Mouse (Mus musculus) liver, embryonic 14.5 days (tissue): ENCODE results near the gene Elovl6. TPM values are rescaled to one million over a fixed set of nuclear protein-coding genes. Genes with fewer than 3 reads are reported as not detected.

ENCODE experiments used
- ATAC-seq: fragments of 200-750 bp; cut with Nextera tagmentation; 2 replicates; pipeline ENCODE4 v1.8.0; 2017; ENCODE audit warnings: moderate number of reproducible peaks, mild to moderate bottlenecking, moderate library complexity; ENCODE audit not compliant: insufficient read depth
- DNase-seq, 3 experiments: peaks; one replicate each; pipeline ENCODE4 v3.0.0-alpha.2; 2012 to 2013; ENCODE audit warnings: low read depth in 3 of 3, low spot score in 3 of 3
- H3K27ac ChIP-seq: fragments of 300-500 bp; sonication (generic); 2 replicates; pipeline ENCODE4 v1.5.1; 2014; ENCODE audit warnings: moderate library complexity, mild to moderate bottlenecking, control low read depth, inconsistent platforms
- H3K27me3 ChIP-seq: fragments of 300-500 bp; sonication (generic); 2 replicates; pipeline ENCODE4 v1.6.1; 2014; ENCODE audit warnings: mild to moderate bottlenecking, low read length, moderate library complexity; ENCODE audit not compliant: control insufficient read depth, insufficient read depth
- H3K36me3 ChIP-seq: fragments of 300-500 bp; sonication (generic); replicated peaks from 2 replicates; pipeline ENCODE4 v1.6.1; 2014; ENCODE audit warnings: low read depth; ENCODE audit not compliant: control insufficient read depth, insufficient read depth
- H3K4me1 ChIP-seq, 2 experiments: fragments of 200-500 bp in 1 of 2; fragments of 300-500 bp in 1 of 2; sonication (generic) in 1 of 2; replicated peaks; 2 replicates each; pipeline ENCODE4 v1.6.1; 2012 to 2014; ENCODE audit warnings: antibody characterized with exemption in 1 of 2, inconsistent platforms in 1 of 2, low read length in 1 of 2; ENCODE audit not compliant: control insufficient read depth in 2 of 2, insufficient read depth in 2 of 2
- H3K4me2 ChIP-seq: fragments of 300-500 bp; sonication (generic); 2 replicates; pipeline ENCODE4 v1.6.1; 2014; ENCODE audit warnings: low read depth, mild to moderate bottlenecking, control low read depth, moderate library complexity
- H3K4me3 ChIP-seq, 2 experiments: fragments of 200-500 bp in 1 of 2; fragments of 300-500 bp in 1 of 2; sonication (generic) in 1 of 2; 2 replicates each; pipeline ENCODE4 v1.5.1; 2012 to 2014; ENCODE audit warnings: low read depth in 2 of 2, low read length in 2 of 2, mild to moderate bottlenecking in 2 of 2, control low read depth in 1 of 2, inconsistent platforms in 1 of 2, moderate library complexity in 1 of 2; ENCODE audit not compliant: insufficient read depth in 1 of 2
- H3K9ac ChIP-seq: fragments of 300-500 bp; sonication (generic); replicated peaks from 2 replicates; pipeline ENCODE4 v1.6.1; 2014; ENCODE audit warnings: mild to moderate bottlenecking, control low read depth, moderate library complexity
- H3K9me3 ChIP-seq: fragments of 300-500 bp; sonication (generic); 2 replicates; pipeline ENCODE4 v1.6.1; 2016; ENCODE audit warnings: low read length, mixed read lengths; ENCODE audit not compliant: control insufficient read depth
- CTCF ChIP-seq: IDR thresholded peaks from 2 replicates; pipeline ENCODE4 v1.5.1; 2016; ENCODE audit warnings: antibody characterized with exemption, low read depth, control low read depth
- EP300 ChIP-seq: IDR thresholded peaks from 2 replicates; pipeline ENCODE4 v1.6.1; 2016; ENCODE audit warnings: antibody characterized with exemption, low read depth
- WGBS: fragments of 180-500 bp; shearing (Covaris S2); extraction: QIAGEN DNeasy Blood & Tissue Kit; methylation state at CpG from one replicate; pipeline ENCODE4 v1.1.7; 2014; ENCODE audit not compliant: insufficient replicate concordance; 5-methylcytosine and 5-hydroxymethylcytosine counted together
- polyA plus RNA-seq, 2 experiments: library from polyadenylated mRNA; depleted of rRNA in 1 of 2; stranded (reverse) in 1 of 2; unstranded in 1 of 2; fragments of >200 nt; fragmentation: Nextera tagmentation in 1 of 2; extraction: Ambion mirVana in 1 of 2; gene quantifications; 2 replicates each; pipeline versions ENCODE4 v1.2.1 to v1.2.3; 2012 to 2014

Gene Elovl6
- polyA plus RNA-seq, 2 experiments: 7.2 TPM

GRCm38 (mm10) chr3:129504928-129505327 lies 27.2 kb upstream of the Elovl6 start:
- Histone ChIP-seq H3K27ac (no peak overlapping the region), H3K4me2 (no peak overlapping the region), H3K4me1 (no peaks in the 10 kb centered on the region), H3K4me3 (no peak overlapping the region), H3K9ac (no peak overlapping the region), H3K36me3 (no peaks in the 10 kb centered on the region), H3K27me3 (no peaks in the 10 kb centered on the region), H3K9me3 (no peaks in the 10 kb centered on the region)
- WGBS: 47% methylated on average over 6 of the region's 6 CpGs
- DNase-seq (no peak), ATAC-seq (no peak)
- TF ChIP-seq EP300 (no peak), CTCF (no peak)

- no peak for DNase-seq
- no peak overlapping the region for H3K4me2 ChIP-seq
- H3K36me3 ChIP-seq: no peaks in the 10 kb centered on the region
- no peaks in the 10 kb centered on the region for H3K4me1 ChIP-seq
- no peaks in the 10 kb centered on the region for H3K27me3 ChIP-seq
- H3K4me3 ChIP-seq: no peak overlapping the region
- no peak for ATAC-seq
- no peak overlapping the region for H3K27ac ChIP-seq
- TF ChIP-seq EP300 (no peak), CTCF (no peak)
- H3K9me3 ChIP-seq: no peaks in the 10 kb centered on the region
- H3K9ac ChIP-seq: no peak overlapping the region
- 73% methylated on average over 1 of the region's 1 CpGs for WGBS
These were observed 24.4 kb upstream of the Elovl6 start for GRCm38 (mm10) chr3:129507736-129508135.

- no peaks in the 10 kb centered on the region for H3K9me3 ChIP-seq
- H3K4me1 ChIP-seq: no peaks in the 10 kb centered on the region
- DNase-seq (no peak), ATAC-seq (no peak)
- H3K4me2 ChIP-seq: no peak overlapping the region
- no peak overlapping the region for H3K4me3 ChIP-seq
- H3K27ac ChIP-seq: no peak overlapping the region
- H3K36me3 ChIP-seq: no peaks in the 10 kb centered on the region
- TF ChIP-seq CTCF (no peak), EP300 (no peak)
- H3K27me3 ChIP-seq: no peaks in the 10 kb centered on the region
- H3K9ac ChIP-seq: no peak overlapping the region
These were observed 23.6 kb upstream of the Elovl6 start for GRCm38 (mm10) chr3:129508571-129508970.

DNA sequence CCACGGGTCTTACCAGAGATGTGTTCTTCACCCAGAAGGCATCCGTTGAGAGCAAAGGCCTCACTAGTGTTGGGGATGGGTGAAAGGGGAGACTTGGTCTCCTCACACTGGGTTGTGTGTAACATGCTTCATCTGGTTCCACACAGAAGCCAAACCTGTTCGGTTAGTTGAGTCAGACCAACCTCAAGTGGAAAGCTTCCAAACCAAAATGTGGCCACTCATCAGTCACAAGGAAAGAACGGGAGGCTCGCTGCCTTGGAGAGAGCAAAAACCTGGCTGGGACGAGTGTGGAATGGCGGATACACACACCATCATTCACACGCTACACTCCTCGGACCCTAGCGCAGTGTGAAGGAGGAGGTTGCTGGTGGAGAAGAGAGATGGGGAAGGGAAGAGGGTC lies 22.4 kb upstream of the Elovl6 start:
- Histone ChIP-seq H3K27me3 (no peaks in the 10 kb centered on the region), H3K36me3 (no peaks in the 10 kb centered on the region), H3K4me3 (no peak overlapping the region), H3K27ac (no peak overlapping the region), H3K4me2 (no peak overlapping the region), H3K4me1 (no peaks in the 10 kb centered on the region), H3K9me3 (no peaks in the 10 kb centered on the region), H3K9ac (no peak overlapping the region)
- TF ChIP-seq EP300: no peak
- no peak for TF ChIP-seq CTCF
- ATAC-seq (no peak), DNase-seq (no peak)
- WGBS: 69% methylated on average over 10 of the region's 10 CpGs

DNA sequence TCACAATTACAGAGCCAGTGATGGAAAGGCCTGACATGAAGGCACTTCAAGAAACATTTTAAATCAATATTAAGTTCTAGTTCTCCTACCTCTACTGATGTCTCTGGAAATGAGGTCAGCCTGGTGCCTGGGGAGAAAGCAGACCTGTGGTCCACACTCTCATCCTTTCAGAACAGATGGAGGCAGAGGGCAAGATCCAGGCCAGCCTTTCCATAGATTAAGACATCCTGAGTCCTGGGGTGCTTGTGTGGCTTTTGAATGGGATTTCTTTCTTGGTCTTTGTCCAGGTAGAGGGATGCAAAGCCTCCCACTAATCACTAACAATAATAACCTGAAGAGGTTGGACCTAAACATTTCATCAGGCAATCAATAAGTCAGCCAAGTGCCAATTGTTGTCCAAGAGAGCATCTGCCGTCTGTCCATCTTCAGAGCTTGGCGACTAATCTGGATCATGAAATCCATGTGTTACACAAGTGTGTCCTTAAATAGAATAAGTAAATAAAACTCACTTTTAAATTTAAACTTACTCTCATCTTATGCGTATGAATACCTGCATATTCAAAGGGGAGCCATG lies 16.2 kb upstream of the Elovl6 start:
- no peak overlapping the region for H3K27ac ChIP-seq
- DNase-seq: no peak
- H3K4me1 ChIP-seq: no peaks in the 10 kb centered on the region
- no peak overlapping the region for H3K4me3 ChIP-seq
- 80% methylated on average over 3 of the region's 3 CpGs for WGBS
- H3K9ac ChIP-seq: no peak overlapping the region
- no peaks in the 10 kb centered on the region for H3K9me3 ChIP-seq
- TF ChIP-seq CTCF: no peak
- no peak for TF ChIP-seq EP300
- ATAC-seq: no peak
- H3K27me3 ChIP-seq: no peaks in the 10 kb centered on the region
- no peak overlapping the region for H3K4me2 ChIP-seq
- H3K36me3 ChIP-seq: no peaks in the 10 kb centered on the region
